Mouse (Mus musculus) erythroblast, adult 5-6 weeks (primary cell): ENCODE measurements around the gene Camta1. TPM values are rescaled to one million over a fixed set of nuclear protein-coding genes. Genes with fewer than 3 reads are reported as not detected.
A peak's percentile ranks its signal among the peaks of the same experiment; 100 is the strongest.

Source experiments
- ATAC-seq: replicated peaks from 2 replicates; pipeline ENCODE4 v1.8.0; 2016; ENCODE audit warnings: moderate number of reproducible peaks, mild to moderate bottlenecking, moderate TSS enrichment, inconsistent platforms; ENCODE audit not compliant: poor library complexity, low FRiP score, severe bottlenecking
- total RNA-seq, 2 experiments: library from RNA; stranded (forward) in 1 of 2; stranded (reverse) in 1 of 2; fragments of 150-400 nt in 1 of 2; fragments of 200-764, 138-1000 nt in 1 of 2; gene quantifications; 2 replicates each; pipeline versions ENCODE4 v1.2.3 to v1.2.4; 2015 to 2017; ENCODE audit warnings: low replicate concordance in 2 of 2

Gene Camta1
- total RNA-seq, 2 experiments from 2014 or later = 11.7 to 25.7 TPM

GRCm38 (mm10) chr4:151863511-151863910 is 1.8 kb upstream of the Camta1 start:
- ATAC-seq = no peak

- no peak for ATAC-seq
Observed at GRCm38 (mm10) chr4:151861471-151861805, 238 bp downstream of the Camta1 start.

GRCm38 (mm10) chr4:151860441-151861331 is 990 bp downstream of the Camta1 start:
- no peak for ATAC-seq

- no peak for ATAC-seq
Observed at GRCm38 (mm10) chr4:151859275-151859674, 2.4 kb downstream of the Camta1 start.

GRCm38 (mm10) chr4:151853949-151854348 is 7.7 kb downstream of the Camta1 start:
- ATAC-seq = no peak

DNA sequence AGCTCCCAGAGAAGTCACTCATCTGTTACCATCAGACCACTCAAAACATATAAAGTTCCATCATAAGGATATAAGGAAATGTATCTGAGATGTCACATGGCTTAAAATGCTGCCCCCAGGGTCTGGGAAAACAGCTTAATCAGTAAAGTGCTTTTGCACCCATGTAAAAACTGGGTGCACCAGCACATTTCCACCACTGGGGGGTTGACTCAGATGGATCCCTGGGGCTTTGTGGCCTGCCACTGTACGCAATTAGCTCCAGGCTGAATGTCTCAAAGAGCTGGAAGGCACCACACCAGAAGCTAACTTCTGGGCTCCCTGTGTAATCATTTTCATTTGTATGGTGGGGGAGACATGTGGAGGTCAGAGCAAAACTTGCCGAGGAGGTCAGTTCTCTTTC is 10.5 kb downstream of the Camta1 start:
- ATAC-seq = peak; percentile 85

- ATAC-seq = no peak
Observed at GRCm38 (mm10) chr4:151842591-151842990, 19.1 kb downstream of the Camta1 start.

GRCm38 (mm10) chr4:151838518-151838917 is 23.2 kb downstream of the Camta1 start:
- no peak for ATAC-seq

- no peak for ATAC-seq
Observed at GRCm38 (mm10) chr4:151835860-151836259, 25.8 kb downstream of the Camta1 start.

GRCm38 (mm10) chr4:151834536-151834935 is 27.1 kb downstream of the Camta1 start:
- no peak for ATAC-seq

GRCm38 (mm10) chr4:151833940-151834449 is 27.7 kb downstream of the Camta1 start:
- no peak for ATAC-seq

GRCm38 (mm10) chr4:151827840-151828239 is 33.8 kb downstream of the Camta1 start:
- no peak for ATAC-seq

DNA sequence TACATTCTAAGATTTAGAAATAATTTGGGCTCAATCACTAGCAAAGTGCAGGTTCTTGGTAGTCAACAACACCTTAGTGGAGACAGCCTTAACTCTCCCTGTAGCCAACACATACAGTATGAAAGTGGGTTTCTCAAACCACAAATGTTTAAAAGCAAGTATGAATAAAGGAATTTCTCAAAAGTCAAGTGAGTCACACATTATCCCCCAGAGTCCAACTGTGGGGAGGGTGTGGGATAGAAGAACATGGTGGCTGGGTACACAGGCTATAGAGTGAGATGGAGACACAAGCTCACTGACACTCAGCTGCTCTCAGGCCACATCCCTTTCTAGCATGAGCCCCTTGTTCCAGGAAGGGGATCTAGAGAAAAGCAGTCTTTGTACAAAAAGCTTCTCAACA is 34.3 kb downstream of the Camta1 start:
- ATAC-seq = no peak

DNA sequence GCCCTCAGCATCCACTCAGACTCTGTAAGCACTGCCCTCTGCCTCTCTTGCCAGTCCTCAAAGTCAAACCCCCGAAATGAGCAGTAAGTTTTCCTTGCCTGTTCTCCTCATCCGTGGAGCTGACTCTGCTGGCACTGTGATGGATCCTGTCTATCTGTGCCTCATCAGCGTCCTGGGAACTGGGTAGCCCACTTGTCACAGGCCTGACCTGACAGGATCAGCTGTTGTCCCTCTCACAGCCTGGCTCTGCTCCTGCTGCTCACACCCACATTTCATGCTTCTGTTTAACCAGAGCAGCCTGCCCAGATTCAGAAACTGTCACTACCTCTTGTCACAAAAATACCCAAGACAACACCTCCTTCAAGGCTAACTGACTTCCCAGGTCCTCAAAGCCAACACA is 37.7 kb downstream of the Camta1 start:
- ATAC-seq = no peak

- no peak for ATAC-seq
Observed at GRCm38 (mm10) chr4:151822986-151823385, 38.7 kb downstream of the Camta1 start.

GRCm38 (mm10) chr4:151817981-151818766 is 43.5 kb downstream of the Camta1 start:
- no peak for ATAC-seq

DNA sequence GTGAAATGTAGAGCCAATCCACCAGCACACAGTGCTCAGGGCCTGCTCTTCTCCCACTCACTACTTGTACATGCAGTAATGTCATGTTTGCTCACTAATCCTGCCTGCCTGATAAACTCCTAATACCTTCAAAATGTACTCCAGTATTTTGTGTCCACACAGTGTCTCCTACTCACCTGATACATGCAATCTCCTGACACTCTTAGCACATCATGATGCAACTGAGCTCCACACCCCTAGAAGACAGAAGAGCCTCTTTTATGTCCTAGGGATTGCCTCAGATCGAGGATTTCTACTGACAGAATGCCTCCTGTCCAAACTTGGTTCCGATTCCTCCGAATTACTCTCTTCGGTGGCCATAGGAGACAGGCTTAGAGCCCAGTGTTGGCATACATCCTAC is 48.0 kb downstream of the Camta1 start:
- no peak for ATAC-seq

GRCm38 (mm10) chr4:151805685-151806084 is 56.0 kb downstream of the Camta1 start:
- no peak for ATAC-seq

- ATAC-seq = no peak
Observed at GRCm38 (mm10) chr4:151805046-151805445, 56.6 kb downstream of the Camta1 start.

- no peak for ATAC-seq
Observed at GRCm38 (mm10) chr4:151804208-151804607, 57.5 kb downstream of the Camta1 start.

DNA sequence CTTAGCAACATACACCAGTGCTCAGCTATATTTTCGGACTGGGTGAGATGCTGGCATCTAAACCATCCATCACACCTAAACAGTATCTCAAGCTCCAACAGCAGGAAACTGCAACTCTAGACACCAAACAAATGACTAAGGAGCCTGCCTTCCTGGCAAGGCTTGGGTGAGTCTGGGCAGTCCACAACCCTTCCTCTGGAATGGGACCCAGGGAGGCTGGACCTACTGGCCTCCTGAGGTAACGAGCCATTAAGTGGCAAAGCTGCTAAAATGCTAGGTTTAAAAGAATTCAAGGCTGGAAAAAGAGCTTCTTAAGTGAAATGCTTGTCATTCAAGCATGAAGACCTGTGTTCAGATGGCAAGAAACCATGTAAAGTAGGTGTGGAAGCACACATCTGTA is 63.0 kb downstream of the Camta1 start:
- no peak for ATAC-seq
